Mouse (Mus musculus) midbrain, embryonic 14.5 days (tissue): Measurements from ENCODE around the gene Kbtbd7. TPM values are rescaled to one million over a fixed set of nuclear protein-coding genes. Genes with fewer than 3 reads are reported as not detected.
"Not testable (repeated sequence)": the region's sequence is repeated elsewhere in the genome, so short reads cannot be mapped to it uniquely, and the experiment has no call there.

ENCODE experiments used
- ATAC-seq: fragments of 200-750 bp; cut with Nextera tagmentation; 2 replicates; pipeline ENCODE4 v1.8.0; 2017; ENCODE audit warnings: moderate number of reproducible peaks, moderate library complexity; ENCODE audit not compliant: low FRiP score, low TSS enrichment
- DNase-seq: peaks from one replicate; pipeline ENCODE4 v3.0.0-alpha.2; 2015
- H3K27ac ChIP-seq: fragments of 300-500 bp; sonication (generic); replicated peaks from 2 replicates; pipeline ENCODE4 v1.5.1; 2014; ENCODE audit warnings: mild to moderate bottlenecking, low read depth, low read length, moderate library complexity
- H3K27me3 ChIP-seq: fragments of 300-500 bp; sonication (generic); 2 replicates; pipeline ENCODE4 v1.6.1; 2014; ENCODE audit warnings: low read length, control low read depth, mixed read lengths; ENCODE audit not compliant: control insufficient read depth, insufficient read depth
- H3K36me3 ChIP-seq: fragments of 300-500 bp; sonication (generic); 2 replicates; pipeline ENCODE4 v1.6.1; 2014; ENCODE audit warnings: low read length, control low read depth; ENCODE audit not compliant: control insufficient read depth, insufficient read depth
- H3K4me1 ChIP-seq: fragments of 300-500 bp; sonication (generic); 2 replicates; pipeline ENCODE4 v1.6.1; 2014; ENCODE audit warnings: mild to moderate bottlenecking, antibody characterized with exemption, low read length, control low read depth; ENCODE audit not compliant: control insufficient read depth, insufficient read depth
- H3K4me2 ChIP-seq: fragments of 300-500 bp; sonication (generic); 2 replicates; pipeline ENCODE4 v1.6.1; 2014; ENCODE audit warnings: mild to moderate bottlenecking, low read length, moderate library complexity
- H3K4me3 ChIP-seq: fragments of 300-500 bp; sonication (generic); replicated peaks from 2 replicates; pipeline ENCODE4 v1.5.1; 2014; ENCODE audit warnings: low read depth, low read length
- H3K9ac ChIP-seq: fragments of 300-500 bp; sonication (generic); replicated peaks from 2 replicates; pipeline ENCODE4 v1.6.1; 2014; ENCODE audit warnings: mild to moderate bottlenecking, low read length, moderate library complexity
- H3K9me3 ChIP-seq: fragments of 300-500 bp; sonication (generic); 2 replicates; pipeline ENCODE4 v1.6.1; 2016; ENCODE audit warnings: low read length, control low read depth, mixed read lengths; ENCODE audit not compliant: control insufficient read depth
- WGBS: fragments of 180-500 bp; shearing (Covaris S2); extraction: QIAGEN DNeasy Blood & Tissue Kit; methylation state at CpG from one replicate; pipeline ENCODE4 v1.1.7; 2014; 5-methylcytosine and 5-hydroxymethylcytosine counted together
- polyA plus RNA-seq: library from polyadenylated mRNA; unstranded; fragments of >200 nt; fragmentation: Nextera tagmentation; extraction: Ambion mirVana; gene quantifications from 2 replicates; pipeline ENCODE4 v1.2.1, GENCODE M21; 2014

The Kbtbd7 gene
- polyA plus RNA-seq, 1 experiment from 2014 or later = 29.8 TPM

- no peak for ATAC-seq
- H3K9me3 ChIP-seq = no peaks in the 10 kb centered on the region
- DNase-seq = no peak
- H3K36me3 ChIP-seq = no peaks in the 10 kb centered on the region
- no peak overlapping the region for H3K27ac ChIP-seq
- no peak overlapping the region for H3K9ac ChIP-seq
- no peaks in the 10 kb centered on the region for H3K27me3 ChIP-seq
- H3K4me3 ChIP-seq = no peak overlapping the region
- H3K4me1 ChIP-seq = peaks cover 16% of the 10 kb centered on the region
- 90% methylated on average over 2 of the region's 2 CpGs for WGBS
- no peak overlapping the region for H3K4me2 ChIP-seq
These were observed 14.3 kb downstream of the Kbtbd7 start for GRCm38 (mm10) chr14:79440655-79441054.

GRCm38 (mm10) chr14:79441441-79441840 lies 15.1 kb downstream of the Kbtbd7 start:
- no peak overlapping the region for H3K4me3 ChIP-seq
- 91% methylated on average over 5 of the region's 5 CpGs for whole genome bisulfite sequencing
- no peaks in the 10 kb centered on the region for H3K9me3 ChIP-seq
- no peak for ATAC-seq
- H3K4me1 ChIP-seq = peaks cover 24% of the 10 kb centered on the region
- H3K9ac ChIP-seq = no peak overlapping the region
- no peaks in the 10 kb centered on the region for H3K36me3 ChIP-seq
- H3K4me2 ChIP-seq = no peak overlapping the region
- no peak for DNase-seq
- H3K27ac ChIP-seq = no peak overlapping the region
- no peaks in the 10 kb centered on the region for H3K27me3 ChIP-seq

- H3K4me3 ChIP-seq = peak overlapping the region; percentile 28
- peak; percentile 5; the same call in 1 of the 2 replicates for ATAC-seq
- DNase-seq = no peak
- peak overlapping the region; percentile 60 for H3K4me2 ChIP-seq
- WGBS = 67% methylated on average over 9 of the region's 9 CpGs
- peaks cover 24% of the 10 kb centered on the region for H3K4me1 ChIP-seq
- no peaks in the 10 kb centered on the region for H3K27me3 ChIP-seq
- no peaks in the 10 kb centered on the region for H3K36me3 ChIP-seq
- H3K27ac ChIP-seq = peak overlapping the region; percentile 84
- peak overlapping the region; percentile 37; the same call in 1 of the 2 replicates for H3K9ac ChIP-seq
- no peaks in the 10 kb centered on the region for H3K9me3 ChIP-seq
These were observed 18.3 kb downstream of the Kbtbd7 start for GRCm38 (mm10) chr14:79444601-79445000.

- WGBS = 4% methylated on average over 16 of the region's 16 CpGs
- H3K9me3 ChIP-seq = no peaks in the 10 kb centered on the region
- H3K4me1 ChIP-seq = peaks cover 24% of the 10 kb centered on the region
- peak; percentile 75 for ATAC-seq
- H3K4me2 ChIP-seq = peak overlapping the region; percentile 60
- no peaks in the 10 kb centered on the region for H3K36me3 ChIP-seq
- peak overlapping the region; percentile 84 for H3K27ac ChIP-seq
- DNase-seq = peak; percentile 88
- peak overlapping the region; percentile 28 for H3K4me3 ChIP-seq
- H3K9ac ChIP-seq = peak overlapping the region; percentile 37; the same call in 1 of the 2 replicates
- H3K27me3 ChIP-seq = no peaks in the 10 kb centered on the region
These were observed 18.8 kb downstream of the Kbtbd7 start for GRCm38 (mm10) chr14:79445055-79445620.

GRCm38 (mm10) chr14:79451681-79452590 lies 25.6 kb downstream of the Kbtbd7 start, which contains the start of gene Kbtbd6:
TSS of gene Kbtbd6 (plus strand) at chr14:79451835.
- H3K4me3 ChIP-seq = peak within 1 kb of the TSS; percentile 52
- H3K36me3 ChIP-seq, H3K27me3 ChIP-seq, H3K4me1 ChIP-seq, H3K9me3 ChIP-seq, H3K9ac ChIP-seq, H3K27ac ChIP-seq: not testable (repeated sequence)
- ATAC-seq = peak; percentile 86
- H3K4me2 ChIP-seq = peak within 1 kb of the TSS; percentile 65
- WGBS = 19% methylated on average over 42 of the region's 89 CpGs
- peak; percentile 96 for DNase-seq

- H3K9ac ChIP-seq = not testable (repeated sequence)
- over 99% methylated on average over 7 of the region's 10 CpGs for WGBS
These were observed 26.3 kb downstream of the Kbtbd7 start for GRCm38 (mm10) chr14:79452591-79452934.

GRCm38 (mm10) chr14:79460401-79460800 lies 34.1 kb downstream of the Kbtbd7 start:
- no peak overlapping the region for H3K4me3 ChIP-seq
- H3K4me2 ChIP-seq = no peak overlapping the region
- H3K9ac ChIP-seq = no peak overlapping the region
- no peak for DNase-seq
- H3K9me3 ChIP-seq = no peaks in the 10 kb centered on the region
- WGBS = 89% methylated on average over 1 of the region's 1 CpGs
- H3K27me3 ChIP-seq = no peaks in the 10 kb centered on the region
- peaks cover 41% of the 10 kb centered on the region for H3K36me3 ChIP-seq
- ATAC-seq = no peak
- H3K4me1 ChIP-seq = no peaks in the 10 kb centered on the region
- H3K27ac ChIP-seq = no peak overlapping the region

More at GRCm38 (mm10) chr14:79452591-79452934, 26.3 kb downstream of the Kbtbd7 start:
- H3K9me3 ChIP-seq, H3K27ac ChIP-seq, H3K4me1 ChIP-seq, H3K36me3 ChIP-seq, H3K27me3 ChIP-seq, DNase-seq, H3K4me3 ChIP-seq, H3K4me2 ChIP-seq: not testable (repeated sequence)
- 0 out of 2 replicates have a peak, but pooled peaks have one; percentile 14 for ATAC-seq

GRCm38 (mm10) chr14:79460988-79461387 lies 34.7 kb downstream of the Kbtbd7 start:
- Histone ChIP-seq H3K4me1 (no peaks in the 10 kb centered on the region), H3K4me3 (no peak overlapping the region), H3K9ac (no peak overlapping the region), H3K36me3 (peaks cover 47% of the 10 kb centered on the region), H3K9me3 (no peaks in the 10 kb centered on the region), H3K27me3 (no peaks in the 10 kb centered on the region), H3K4me2 (no peak overlapping the region), H3K27ac (no peak overlapping the region)
- DNase-seq (no peak), ATAC-seq (no peak)
- 94% methylated on average over 4 of the region's 4 CpGs for WGBS
